Mouse (Mus musculus): ENCODE measurements around the gene Tpi1. TPM values are rescaled to one million over a fixed set of nuclear protein-coding genes. Genes with fewer than 3 reads are reported as not detected.

Tpi1 gene
- polyA plus RNA-seq, 1 experiment from 2014 or later = 643 TPM

GRCm38 (mm10) chr6:124822049-124822448 lies 8.0 kb upstream of the Tpi1 start:
- Histone ChIP-seq H3K27me3 (ENCODE audit: control insufficient read depth, insufficient read depth, low read length) (no peaks in the 10 kb centered on the region), H3K27ac (ENCODE audit: low read depth, low read length) (no peak overlapping the region), H3K4me1 (ENCODE audit: control insufficient read depth, insufficient read depth, low read length) (no peaks in the 10 kb centered on the region), H3K9ac (ENCODE audit: low read depth, low read length) (no peak overlapping the region), H3K9me3 (ENCODE audit: control insufficient read depth, low read length) (no peaks in the 10 kb centered on the region), H3K36me3 (ENCODE audit: control insufficient read depth, insufficient read depth, low read length) (peaks cover 94% of the 10 kb centered on the region), H3K4me2 (replicated peaks; ENCODE audit: low read depth, low read length) (no peak overlapping the region), H3K4me3 (ENCODE audit: low read length) (no peak overlapping the region)
- WGBS = 96% methylated on average over 4 of the region's 4 CpGs
- ATAC-seq (ENCODE audit: low FRiP score, low TSS enrichment) = no peak

DNA sequence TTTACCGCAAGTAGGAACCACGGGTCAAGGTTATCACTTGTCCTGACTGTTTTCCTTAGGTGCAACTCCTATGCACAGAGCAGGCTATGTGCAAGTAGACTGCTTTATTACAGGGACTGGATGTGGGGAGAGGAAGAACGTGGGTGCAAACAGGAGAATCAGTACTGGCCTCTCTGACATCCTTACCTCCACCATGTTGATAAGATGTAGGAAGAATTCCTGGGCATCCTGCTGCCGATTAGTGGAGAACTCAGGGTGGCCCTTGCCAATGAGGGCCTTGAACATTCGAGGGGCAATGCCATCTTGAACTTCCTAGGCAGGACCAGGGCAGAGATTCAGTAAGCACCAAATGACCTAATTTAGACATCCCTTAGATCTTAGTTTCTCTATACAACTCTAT lies 6.8 kb upstream of the Tpi1 start:
- Histone ChIP-seq H3K4me1 (ENCODE audit: control insufficient read depth, insufficient read depth, low read length) (no peaks in the 10 kb centered on the region), H3K27me3 (ENCODE audit: control insufficient read depth, insufficient read depth, low read length) (no peaks in the 10 kb centered on the region), H3K4me2 (replicated peaks; ENCODE audit: low read depth, low read length) (no peak overlapping the region), H3K9ac (ENCODE audit: low read depth, low read length) (no peak overlapping the region), H3K9me3 (ENCODE audit: control insufficient read depth, low read length) (no peaks in the 10 kb centered on the region), H3K27ac (ENCODE audit: low read depth, low read length) (no peak overlapping the region), H3K4me3 (ENCODE audit: low read length) (no peak overlapping the region), H3K36me3 (ENCODE audit: control insufficient read depth, insufficient read depth, low read length) (peaks cover 94% of the 10 kb centered on the region)
- ATAC-seq (ENCODE audit: low FRiP score, low TSS enrichment) = no peak
- WGBS = 93% methylated on average over 5 of the region's 5 CpGs

- H3K9me3 ChIP-seq (ENCODE audit: control insufficient read depth, low read length) = no peaks in the 10 kb centered on the region
- peaks cover 6% of the 10 kb centered on the region; the same call in 1 of the 2 replicates for H3K4me1 ChIP-seq (ENCODE audit: control insufficient read depth, insufficient read depth, low read length)
- H3K9ac ChIP-seq (ENCODE audit: low read depth, low read length) = no peak overlapping the region
- no peak overlapping the region for H3K4me2 ChIP-seq (replicated peaks; ENCODE audit: low read depth, low read length)
- ATAC-seq (ENCODE audit: low FRiP score, low TSS enrichment) = no peak
- H3K27me3 ChIP-seq (ENCODE audit: control insufficient read depth, insufficient read depth, low read length) = no peaks in the 10 kb centered on the region
- no peak overlapping the region for H3K4me3 ChIP-seq (ENCODE audit: low read length)
- peaks cover 72% of the 10 kb centered on the region for H3K36me3 ChIP-seq (ENCODE audit: control insufficient read depth, insufficient read depth, low read length)
- no peak overlapping the region for H3K27ac ChIP-seq (ENCODE audit: low read depth, low read length)
- 90% methylated on average over 8 of the region's 8 CpGs for WGBS
Measured at GRCm38 (mm10) chr6:124817971-124818370, 3.9 kb upstream of the Tpi1 start.

DNA sequence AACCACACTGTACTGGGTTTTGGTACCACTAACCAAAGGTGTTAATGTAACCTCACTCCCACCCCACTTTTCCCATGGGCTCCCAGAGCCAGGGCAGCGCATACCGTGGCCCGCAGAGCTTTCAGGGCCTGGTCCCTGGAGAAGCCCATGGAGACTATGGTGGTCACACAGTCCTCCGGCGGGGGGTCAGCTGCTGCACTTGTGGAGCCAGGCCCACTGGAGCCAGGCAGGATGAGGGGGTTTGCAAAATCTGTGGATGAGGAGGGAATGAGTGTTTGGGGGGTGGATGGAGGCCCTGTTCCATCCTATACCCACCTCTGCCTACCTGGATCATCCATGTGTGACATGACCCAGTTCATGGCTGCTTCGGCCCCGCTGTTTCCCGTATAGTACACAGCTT lies 3.5 kb upstream of the Tpi1 start:
- H3K9ac ChIP-seq (ENCODE audit: low read depth, low read length) = no peak overlapping the region
- peaks cover 68% of the 10 kb centered on the region for H3K36me3 ChIP-seq (ENCODE audit: control insufficient read depth, insufficient read depth, low read length)
- H3K9me3 ChIP-seq (ENCODE audit: control insufficient read depth, low read length) = no peaks in the 10 kb centered on the region
- H3K4me1 ChIP-seq (ENCODE audit: control insufficient read depth, insufficient read depth, low read length) = peaks cover 6% of the 10 kb centered on the region; the same call in 1 of the 2 replicates
- H3K4me2 ChIP-seq (replicated peaks; ENCODE audit: low read depth, low read length) = no peak overlapping the region
- H3K27ac ChIP-seq (ENCODE audit: low read depth, low read length) = no peak overlapping the region
- no peaks in the 10 kb centered on the region for H3K27me3 ChIP-seq (ENCODE audit: control insufficient read depth, insufficient read depth, low read length)
- no peak for ATAC-seq (ENCODE audit: low FRiP score, low TSS enrichment)
- no peak overlapping the region for H3K4me3 ChIP-seq (ENCODE audit: low read length)
- WGBS = 97% methylated on average over 8 of the region's 8 CpGs

GRCm38 (mm10) chr6:124817125-124817524 lies 3.0 kb upstream of the Tpi1 start:
- H3K36me3 ChIP-seq (ENCODE audit: control insufficient read depth, insufficient read depth, low read length) = peaks cover 66% of the 10 kb centered on the region
- no peak overlapping the region for H3K27ac ChIP-seq (ENCODE audit: low read depth, low read length)
- no peak for ATAC-seq (ENCODE audit: low FRiP score, low TSS enrichment)
- no peak overlapping the region for H3K9ac ChIP-seq (ENCODE audit: low read depth, low read length)
- no peak overlapping the region for H3K4me3 ChIP-seq (ENCODE audit: low read length)
- H3K4me2 ChIP-seq (replicated peaks; ENCODE audit: low read depth, low read length) = no peak overlapping the region
- no peaks in the 10 kb centered on the region for H3K9me3 ChIP-seq (ENCODE audit: control insufficient read depth, low read length)
- 95% methylated on average over 11 of the region's 11 CpGs for WGBS
- no peaks in the 10 kb centered on the region for H3K27me3 ChIP-seq (ENCODE audit: control insufficient read depth, insufficient read depth, low read length)
- H3K4me1 ChIP-seq (ENCODE audit: control insufficient read depth, insufficient read depth, low read length) = peaks cover 8% of the 10 kb centered on the region; the same call in 1 of the 2 replicates

DNA sequence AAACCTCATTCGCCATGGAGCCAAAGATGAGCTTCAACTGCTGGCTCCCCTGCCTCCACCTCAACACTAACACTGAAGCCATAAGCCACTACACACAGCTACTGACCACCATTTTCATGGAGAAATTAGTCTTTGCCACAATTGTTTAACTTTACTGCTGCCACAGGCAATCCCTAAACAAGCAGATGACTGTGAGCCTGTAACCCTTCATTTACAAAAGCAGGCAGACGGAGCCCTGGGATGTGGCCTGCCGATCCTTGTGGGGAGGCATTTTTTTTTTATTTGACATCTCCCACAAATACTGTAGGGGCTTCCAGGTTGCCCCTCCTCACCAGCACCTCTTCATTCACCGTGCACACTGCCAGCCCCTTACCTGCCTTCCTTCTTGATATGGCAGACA lies 2.5 kb upstream of the Tpi1 start:
- no peaks in the 10 kb centered on the region for H3K9me3 ChIP-seq (ENCODE audit: control insufficient read depth, low read length)
- H3K36me3 ChIP-seq (ENCODE audit: control insufficient read depth, insufficient read depth, low read length) = peaks cover 66% of the 10 kb centered on the region
- peaks cover 10% of the 10 kb centered on the region; the same call in 1 of the 2 replicates for H3K4me1 ChIP-seq (ENCODE audit: control insufficient read depth, insufficient read depth, low read length)
- H3K27me3 ChIP-seq (ENCODE audit: control insufficient read depth, insufficient read depth, low read length) = no peaks in the 10 kb centered on the region
- no peak overlapping the region for H3K9ac ChIP-seq (ENCODE audit: low read depth, low read length)
- H3K4me3 ChIP-seq (ENCODE audit: low read length) = no peak overlapping the region
- 95% methylated on average over 4 of the region's 4 CpGs for WGBS
- no peak overlapping the region for H3K4me2 ChIP-seq (replicated peaks; ENCODE audit: low read depth, low read length)
- no peak for ATAC-seq (ENCODE audit: low FRiP score, low TSS enrichment)
- no peak overlapping the region for H3K27ac ChIP-seq (ENCODE audit: low read depth, low read length)

DNA sequence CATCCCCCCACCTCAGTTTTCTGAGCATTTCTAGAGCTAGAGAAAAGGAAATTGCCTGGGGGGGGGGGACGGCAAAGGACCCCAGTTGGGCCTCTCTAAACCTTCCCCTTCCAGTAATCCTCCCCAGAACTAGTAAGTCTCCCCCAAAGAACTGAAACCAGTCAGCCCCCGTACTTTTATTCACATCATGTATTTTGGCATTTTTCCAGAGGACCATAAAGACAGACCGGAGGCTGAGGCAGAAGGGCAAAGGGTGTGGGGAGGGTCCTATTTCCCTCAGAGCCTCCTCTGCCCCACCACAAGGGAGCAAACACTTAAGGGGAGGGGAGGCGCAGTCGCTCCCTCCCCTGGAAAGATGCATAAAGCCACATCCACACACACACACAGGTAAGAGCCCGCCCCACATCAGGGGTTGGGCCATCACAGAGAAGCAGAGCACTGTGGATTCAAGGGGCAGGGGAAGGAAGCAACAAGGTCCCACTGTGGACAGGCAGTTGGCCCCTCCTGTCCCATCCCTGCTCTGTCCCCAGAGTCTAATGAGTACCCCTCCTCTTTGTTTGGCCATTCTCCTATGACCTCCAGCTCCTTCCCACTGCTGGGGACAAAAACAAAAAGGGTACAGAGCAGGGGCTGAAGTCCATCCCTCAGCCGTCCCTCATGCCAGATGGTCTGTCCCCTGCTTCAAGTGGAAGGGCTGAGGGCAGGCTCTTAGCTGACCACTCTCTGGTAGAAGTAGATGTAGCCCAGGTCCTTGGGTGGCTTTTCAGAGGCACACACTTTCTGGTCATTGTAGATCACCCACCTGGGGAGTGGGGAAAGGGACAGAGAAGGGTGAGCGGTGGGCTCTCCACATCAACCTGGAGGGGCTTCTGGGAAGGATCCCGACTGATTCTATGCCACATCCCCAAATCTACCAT lies 1.0 kb upstream of the Tpi1 start:
- ATAC-seq (ENCODE audit: low FRiP score, low TSS enrichment) = peak; percentile 9; the same call in 1 of the 2 replicates
- Histone ChIP-seq H3K9me3 (ENCODE audit: control insufficient read depth, low read length) (no peaks in the 10 kb centered on the region), H3K9ac (ENCODE audit: low read depth, low read length) (no peak overlapping the region; the same call in 1 of the 2 replicates), H3K36me3 (ENCODE audit: control insufficient read depth, insufficient read depth, low read length) (peaks cover 64% of the 10 kb centered on the region), H3K27me3 (ENCODE audit: control insufficient read depth, insufficient read depth, low read length) (no peaks in the 10 kb centered on the region), H3K4me2 (replicated peaks; ENCODE audit: low read depth, low read length) (peak overlapping the region; percentile 57; the same call in 1 of the 2 replicates), H3K27ac (ENCODE audit: low read depth, low read length) (peak overlapping the region; percentile 31; the same call in 1 of the 2 replicates), H3K4me3 (ENCODE audit: low read length) (no peak overlapping the region), H3K4me1 (ENCODE audit: control insufficient read depth, insufficient read depth, low read length) (peaks cover 15% of the 10 kb centered on the region; the same call in 1 of the 2 replicates)
- WGBS = 66% methylated on average over 9 of the region's 9 CpGs

DNA sequence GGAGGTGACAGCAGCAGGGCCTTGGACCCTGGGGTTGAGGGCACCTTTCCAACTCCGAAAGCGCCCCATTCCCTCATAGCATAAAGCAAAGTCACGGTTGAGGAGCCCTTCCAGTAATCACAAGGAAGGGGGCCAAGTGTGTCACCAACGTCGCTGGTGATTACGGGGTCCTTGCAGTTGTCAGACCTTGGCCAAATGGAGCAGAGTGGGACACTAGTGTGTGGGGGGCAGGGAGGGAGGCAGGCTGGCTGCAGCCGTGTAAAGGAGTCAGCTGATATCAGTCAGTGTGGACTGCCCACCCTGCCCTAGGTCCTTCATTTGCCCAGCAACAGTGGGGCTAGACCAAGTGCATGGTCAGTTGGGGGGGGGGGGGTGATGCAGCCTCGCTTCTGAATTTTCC lies 352 bp upstream of the Tpi1 start:
- H3K27me3 ChIP-seq (ENCODE audit: control insufficient read depth, insufficient read depth, low read length) = no peaks in the 10 kb centered on the region
- no peak overlapping the region for H3K9ac ChIP-seq (ENCODE audit: low read depth, low read length)
- no peaks in the 10 kb centered on the region for H3K9me3 ChIP-seq (ENCODE audit: control insufficient read depth, low read length)
- peaks cover 60% of the 10 kb centered on the region for H3K36me3 ChIP-seq (ENCODE audit: control insufficient read depth, insufficient read depth, low read length)
- H3K27ac ChIP-seq (ENCODE audit: low read depth, low read length) = peak overlapping the region; percentile 49
- WGBS = 22% methylated on average over 8 of the region's 8 CpGs
- peaks cover 19% of the 10 kb centered on the region; the same call in 1 of the 2 replicates for H3K4me1 ChIP-seq (ENCODE audit: control insufficient read depth, insufficient read depth, low read length)
- H3K4me3 ChIP-seq (ENCODE audit: low read length) = peak overlapping the region; percentile 74
- H3K4me2 ChIP-seq (replicated peaks; ENCODE audit: low read depth, low read length) = peak overlapping the region; percentile 57
- ATAC-seq (ENCODE audit: low FRiP score, low TSS enrichment) = peak; percentile 53

- Histone ChIP-seq H3K4me3 (ENCODE audit: low read length) (peak overlapping the region; percentile 74), H3K9me3 (ENCODE audit: control insufficient read depth, low read length) (no peaks in the 10 kb centered on the region), H3K4me1 (ENCODE audit: control insufficient read depth, insufficient read depth, low read length) (peaks cover 19% of the 10 kb centered on the region; the same call in 1 of the 2 replicates), H3K27me3 (ENCODE audit: control insufficient read depth, insufficient read depth, low read length) (no peaks in the 10 kb centered on the region), H3K9ac (ENCODE audit: low read depth, low read length) (peak overlapping the region; percentile 82), H3K4me2 (replicated peaks; ENCODE audit: low read depth, low read length) (peak overlapping the region; percentile 57), H3K27ac (ENCODE audit: low read depth, low read length) (peak overlapping the region; percentile 91), H3K36me3 (ENCODE audit: control insufficient read depth, insufficient read depth, low read length) (peaks cover 51% of the 10 kb centered on the region)
- WGBS = 0% methylated on average over 15 of the region's 18 CpGs
- ATAC-seq (ENCODE audit: low FRiP score, low TSS enrichment) = peak; percentile 40
Measured at GRCm38 (mm10) chr6:124813496-124813895, 600 bp downstream of the Tpi1 start.

Measured in kidney, embryonic 14.5 days (tissue).